In genomic region chr13:75904660-75905059, GRCm38 (mm10) we compare ENCODE assay signal across 28 mouse cellular contexts.
"Had no signal": no experiment of that assay in that cellular context is flagged by ENCODE, and none has a peak within 500 bp of the region (broad histone marks: within the 10 kb centered on the region; RNA-seq: fewer than 3 reads in every experiment).

No protein-coding gene starts in this region.

- H3K4me2 ChIP-seq: embryonic facial prominence, embryonic 12.5 days; embryonic facial prominence, embryonic 13.5 days; embryonic facial prominence, embryonic 15.5 days; forebrain, embryonic 12.5 days; forebrain, embryonic 13.5 days; forebrain, embryonic 15.5 days had no signal

- H3K27me3 ChIP-seq: embryonic facial prominence, embryonic 12.5 days; embryonic facial prominence, embryonic 13.5 days; embryonic facial prominence, embryonic 15.5 days; forebrain, embryonic 12.5 days; forebrain, embryonic 13.5 days; forebrain, embryonic 15.5 days had no signal

- H3K27ac ChIP-seq: embryonic facial prominence, embryonic 10.5 days; embryonic facial prominence, embryonic 12.5 days; embryonic facial prominence, embryonic 13.5 days; embryonic facial prominence, embryonic 15.5 days; forebrain, embryonic 10.5 days; forebrain, embryonic 12.5 days; forebrain, embryonic 13.5 days; forebrain, embryonic 15.5 days; gastrocnemius, adult 2 months; heart, adult 2 months; heart, embryonic 10.5 days had no signal

- H3K9me3 ChIP-seq: embryonic facial prominence, embryonic 10.5 days; embryonic facial prominence, embryonic 12.5 days; embryonic facial prominence, embryonic 13.5 days; embryonic facial prominence, embryonic 15.5 days; forebrain, embryonic 10.5 days; forebrain, embryonic 12.5 days; forebrain, embryonic 13.5 days; forebrain, embryonic 15.5 days; heart, embryonic 10.5 days had no signal

- ATAC-seq: forebrain, embryonic 13.5 days; forebrain, embryonic 14.5 days; forebrain, embryonic 15.5 days; forebrain, embryonic 16.5 days; forebrain, postnatal 0 days had no signal

- H3K4me1 ChIP-seq: embryonic facial prominence, embryonic 12.5 days; embryonic facial prominence, embryonic 15.5 days; forebrain, embryonic 13.5 days; forebrain, embryonic 15.5 days had no signal

- DNase-seq: cerebellum, adult 8-10 months; cerebellum, adult 9-10 months; cerebellum, adult 9-11 months; cerebellum, postnatal 10 days; cerebellum, postnatal 14 days; cerebellum, postnatal 25 days; cerebellum, postnatal 36 days; embryo, embryonic 11 days; forebrain, postnatal 0 days; gastrocnemius, adult 2 months; gastrocnemius, postnatal 10 days; gastrocnemius, postnatal 14 days; gastrocnemius, postnatal 25 days; gastrocnemius, postnatal 36 days; heart, adult 18-20 months; heart, adult 2 months had no signal

- H3K4me3 ChIP-seq: embryonic facial prominence, embryonic 10.5 days; embryonic facial prominence, embryonic 12.5 days; embryonic facial prominence, embryonic 13.5 days; embryonic facial prominence, embryonic 15.5 days; erythroblast, embryonic 14.5 days; forebrain, embryonic 10.5 days; forebrain, embryonic 12.5 days; forebrain, embryonic 13.5 days; forebrain, embryonic 15.5 days; gastrocnemius, adult 2 months; heart, adult 2 months; heart, embryonic 10.5 days had no signal

- H3K9ac ChIP-seq: embryonic facial prominence, embryonic 12.5 days; embryonic facial prominence, embryonic 13.5 days; embryonic facial prominence, embryonic 15.5 days; forebrain, embryonic 12.5 days; forebrain, embryonic 13.5 days; forebrain, embryonic 15.5 days; forebrain, postnatal 0 days had no signal
